Mouse (Mus musculus): Measurements from ENCODE around the gene 4930556J24Rik. TPM values are rescaled to one million over a fixed set of nuclear protein-coding genes. Genes with fewer than 3 reads are reported as not detected.
"Not testable (repeated sequence)": the region's sequence is repeated elsewhere in the genome, so short reads cannot be mapped to it uniquely, and the experiment has no call there.

4930556J24Rik gene
- 0.76 and 1.3 TPM in 2 replicates for total RNA-seq (2012; rRNA removed)

DNA sequence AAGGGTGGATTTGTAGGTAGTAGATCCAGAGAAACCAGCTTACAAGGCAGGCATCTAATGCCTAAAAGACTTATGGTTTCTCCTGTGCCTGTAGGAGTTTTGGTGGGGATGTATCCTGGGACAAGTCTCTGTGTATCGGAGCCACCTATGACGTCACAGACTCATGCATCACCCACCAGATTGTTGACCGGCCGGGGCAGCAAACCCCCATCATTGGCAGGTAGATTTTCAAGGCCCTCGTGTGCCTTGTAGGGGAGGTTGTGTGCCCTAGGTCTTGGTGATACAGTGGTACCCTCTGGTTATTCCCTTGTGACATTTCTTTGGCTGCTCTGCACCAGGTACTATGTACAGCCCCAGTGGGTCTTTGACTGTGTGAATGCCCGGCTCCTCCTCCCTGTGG is at the start of gene 4930556J24Rik:
4930556J24Rik (minus strand) TSS at position 101 of the 400 bp plus-strand sequence.
- H3K9me3 ChIP-seq (ENCODE audit: control insufficient read depth, insufficient read depth, low read depth, low read length), result no peaks in the 10 kb centered on the region
- H3K27ac ChIP-seq (ENCODE audit: insufficient read depth, low read depth, low read length, poor library complexity, severe bottlenecking), result no peak within 1 kb of the TSS
- no peak for TF ChIP-seq ZC3H11A (IDR thresholded peaks at IDR 0.05; ENCODE audit: borderline replicate concordance, low read depth, low read length)
- no peak for TF ChIP-seq CHD2 (IDR thresholded peaks at IDR 0.05; ENCODE audit: low read depth, low read length)
- no peak for TF ChIP-seq MAFK (IDR thresholded peaks at IDR 0.05; ENCODE audit: insufficient read depth, low read depth, low read length)
- no peak for TF ChIP-seq HCFC1 (IDR thresholded peaks at IDR 0.05; ENCODE audit: borderline replicate concordance, insufficient read depth, low read length)
- no peak for TF ChIP-seq ZNF384 (IDR thresholded peaks at IDR 0.05; ENCODE audit: low read depth, low read length)
- peaks cover 74% of the 10 kb centered on the region for H3K36me3 ChIP-seq (ENCODE audit: control insufficient read depth, insufficient read depth, low read length, poor library complexity, severe bottlenecking)
- in situ Hi-C loops (cut with MboI; ENCODE audit: low sequenced_read_pairs in 2 of 2, unreplicated experiment in 2 of 2), result no loop called here
- no peak for DNase-seq (ENCODE audit: low read depth, low spot score)
- no peaks in the 10 kb centered on the region for H3K4me1 ChIP-seq (ENCODE audit: control insufficient read depth in 2 of 2, insufficient read depth in 2 of 2, low read length in 2 of 2, poor library complexity in 1 of 2)
- H3K4me3 ChIP-seq (ENCODE audit: insufficient read depth in 1 of 2, low read depth in 1 of 2, low read length in 2 of 2, poor library complexity in 1 of 2, severe bottlenecking in 1 of 2), result no peak within 1 kb of the TSS
- no peak within 1 kb of the TSS for H3K9ac ChIP-seq (ENCODE audit: insufficient read depth, low read depth, low read length, poor library complexity, severe bottlenecking)

GRCm38 (mm10) chr11:4023321-4023720 is 46.7 kb upstream of the 4930556J24Rik start:
- H3K9ac ChIP-seq (ENCODE audit: insufficient read depth, low read depth, low read length, poor library complexity, severe bottlenecking), result no peak overlapping the region
- H3K9me3 ChIP-seq (ENCODE audit: control insufficient read depth, insufficient read depth, low read depth, low read length), result no peaks in the 10 kb centered on the region
- H3K4me1 ChIP-seq (ENCODE audit: control insufficient read depth in 2 of 2, insufficient read depth in 2 of 2, low read length in 2 of 2, poor library complexity in 1 of 2), result peaks cover 1 to 11% of the 10 kb centered on the region in 2 experiments; a peak in 3 of 4 replicates
- TF ChIP-seq CHD2 (IDR thresholded peaks at IDR 0.05; ENCODE audit: low read depth, low read length) (no peak), MAFK (IDR thresholded peaks at IDR 0.05; ENCODE audit: insufficient read depth, low read depth, low read length) (no peak), ZNF384 (IDR thresholded peaks at IDR 0.05; ENCODE audit: low read depth, low read length) (no peak), ZC3H11A (IDR thresholded peaks at IDR 0.05; ENCODE audit: borderline replicate concordance, low read depth, low read length) (no peak), HCFC1 (IDR thresholded peaks at IDR 0.05; ENCODE audit: borderline replicate concordance, insufficient read depth, low read length) (no peak)
- in situ Hi-C loops (cut with MboI; ENCODE audit: low sequenced_read_pairs in 2 of 2, unreplicated experiment in 2 of 2), result no loop called here
- no peak overlapping the region for H3K4me3 ChIP-seq (ENCODE audit: insufficient read depth in 1 of 2, low read depth in 1 of 2, low read length in 2 of 2, poor library complexity in 1 of 2, severe bottlenecking in 1 of 2)
- H3K36me3 ChIP-seq (ENCODE audit: control insufficient read depth, insufficient read depth, low read length, poor library complexity, severe bottlenecking), result no peaks in the 10 kb centered on the region
- no peak for DNase-seq (ENCODE audit: low read depth, low spot score)
- H3K27ac ChIP-seq (ENCODE audit: insufficient read depth, low read depth, low read length, poor library complexity, severe bottlenecking), result no peak overlapping the region

DNA sequence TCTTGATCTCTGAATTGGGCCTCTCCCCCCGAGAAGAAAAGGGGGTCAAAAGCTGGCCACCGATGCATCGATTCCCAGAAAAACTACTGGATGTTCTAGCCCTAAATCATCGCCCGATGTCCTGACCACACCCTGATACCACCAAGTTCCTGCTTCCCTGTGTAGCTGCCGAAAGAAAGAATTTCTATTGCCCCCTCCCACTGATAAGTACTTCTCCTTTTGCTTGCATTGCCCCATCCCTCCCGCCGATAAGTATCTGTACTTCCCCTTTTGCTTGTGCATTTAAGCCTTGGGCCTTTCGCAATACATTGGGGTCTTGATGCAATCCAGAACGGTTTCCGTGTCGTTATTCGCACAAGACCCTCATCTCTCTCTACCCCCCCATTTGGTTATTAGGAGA is 45.5 kb upstream of the 4930556J24Rik start:
- H3K9ac ChIP-seq (ENCODE audit: insufficient read depth, low read depth, low read length, poor library complexity, severe bottlenecking); H3K4me1 ChIP-seq (ENCODE audit: control insufficient read depth in 2 of 2, insufficient read depth in 2 of 2, low read length in 2 of 2, poor library complexity in 1 of 2); DNase-seq (ENCODE audit: low read depth, low spot score); H3K36me3 ChIP-seq (ENCODE audit: control insufficient read depth, insufficient read depth, low read length, poor library complexity, severe bottlenecking); in situ Hi-C loops (cut with MboI; ENCODE audit: low sequenced_read_pairs in 2 of 2, unreplicated experiment in 2 of 2); H3K9me3 ChIP-seq (ENCODE audit: control insufficient read depth, insufficient read depth, low read depth, low read length); H3K27ac ChIP-seq (ENCODE audit: insufficient read depth, low read depth, low read length, poor library complexity, severe bottlenecking); H3K4me3 ChIP-seq (ENCODE audit: insufficient read depth in 1 of 2, low read depth in 1 of 2, low read length in 2 of 2, poor library complexity in 1 of 2, severe bottlenecking in 1 of 2): not testable (repeated sequence)

GRCm38 (mm10) chr11:4015796-4016195 is 39.2 kb upstream of the 4930556J24Rik start:
- DNase-seq (ENCODE audit: low read depth, low spot score); H3K27ac ChIP-seq (ENCODE audit: insufficient read depth, low read depth, low read length, poor library complexity, severe bottlenecking); H3K4me3 ChIP-seq (ENCODE audit: insufficient read depth in 1 of 2, low read depth in 1 of 2, low read length in 2 of 2, poor library complexity in 1 of 2, severe bottlenecking in 1 of 2); H3K9ac ChIP-seq (ENCODE audit: insufficient read depth, low read depth, low read length, poor library complexity, severe bottlenecking); H3K4me1 ChIP-seq (ENCODE audit: control insufficient read depth in 2 of 2, insufficient read depth in 2 of 2, low read length in 2 of 2, poor library complexity in 1 of 2); H3K9me3 ChIP-seq (ENCODE audit: control insufficient read depth, insufficient read depth, low read depth, low read length); H3K36me3 ChIP-seq (ENCODE audit: control insufficient read depth, insufficient read depth, low read length, poor library complexity, severe bottlenecking); in situ Hi-C loops (cut with MboI; ENCODE audit: low sequenced_read_pairs in 2 of 2, unreplicated experiment in 2 of 2): not testable (repeated sequence)

GRCm38 (mm10) chr11:4012616-4013015 is 36.0 kb upstream of the 4930556J24Rik start:
- H3K9ac ChIP-seq (ENCODE audit: insufficient read depth, low read depth, low read length, poor library complexity, severe bottlenecking), result no peak overlapping the region
- no peak for DNase-seq (ENCODE audit: low read depth, low spot score)

More at GRCm38 (mm10) chr11:4012616-4013015, 36.0 kb upstream of the 4930556J24Rik start:
- Histone ChIP-seq H3K4me1 (ENCODE audit: control insufficient read depth in 2 of 2, insufficient read depth in 2 of 2, low read length in 2 of 2, poor library complexity in 1 of 2) (no peaks in the 10 kb centered on the region), H3K4me3 (ENCODE audit: insufficient read depth in 1 of 2, low read depth in 1 of 2, low read length in 2 of 2, poor library complexity in 1 of 2, severe bottlenecking in 1 of 2) (no peak overlapping the region), H3K9me3 (ENCODE audit: control insufficient read depth, insufficient read depth, low read depth, low read length) (no peaks in the 10 kb centered on the region), H3K27ac (ENCODE audit: insufficient read depth, low read depth, low read length, poor library complexity, severe bottlenecking) (no peak overlapping the region), H3K36me3 (ENCODE audit: control insufficient read depth, insufficient read depth, low read length, poor library complexity, severe bottlenecking) (no peaks in the 10 kb centered on the region)
- in situ Hi-C loops (cut with MboI; ENCODE audit: low sequenced_read_pairs in 2 of 2, unreplicated experiment in 2 of 2), result no loop called here
- TF ChIP-seq HCFC1 (IDR thresholded peaks at IDR 0.05; ENCODE audit: borderline replicate concordance, insufficient read depth, low read length), result no peak
- peak; percentile 95 for TF ChIP-seq MAFK (IDR thresholded peaks at IDR 0.05; ENCODE audit: insufficient read depth, low read depth, low read length)

All from ES-E14 (cell line).